Mouse (Mus musculus): ENCODE results near the gene Ccdc127.

DNA sequence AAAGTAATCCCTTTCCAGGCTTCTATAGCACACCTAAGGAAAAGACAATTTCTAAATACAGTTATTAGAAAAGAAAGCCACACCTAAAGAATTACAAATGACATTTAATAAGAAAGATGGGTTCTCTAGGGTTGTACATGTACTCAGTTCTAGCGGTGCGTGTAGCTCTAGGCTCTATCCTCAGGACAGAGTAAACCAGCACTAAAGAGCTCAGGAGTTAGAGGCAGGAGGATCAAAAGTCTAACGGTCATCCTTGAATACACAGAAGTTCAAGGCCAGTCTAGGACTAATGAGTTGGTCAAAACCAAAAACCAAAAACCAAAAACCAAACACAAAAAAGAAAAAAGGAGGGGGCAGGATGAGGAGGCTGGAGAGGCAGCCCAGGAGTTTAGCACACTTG lies 35.5 kb upstream of the Ccdc127 start:
- no peak for TF ChIP-seq CTCF (IDR thresholded peaks at IDR 0.05; ENCODE audit: extremely low read depth, insufficient read depth, insufficient read length, insufficient replicate concordance)
- no peak for TF ChIP-seq POLR2A (IDR thresholded peaks at IDR 0.05; ENCODE audit: low read depth, low read length)
